Mouse (Mus musculus) layer of hippocampus, postnatal 10 days (tissue): Measurements from ENCODE around the gene Fam189a2. TPM values are rescaled to one million over a fixed set of nuclear protein-coding genes. Genes with fewer than 3 reads are reported as not detected.

Experiments used
- DNase-seq, 2 experiments: peaks; one replicate each; pipeline ENCODE4 v3.0.0; 2021; ENCODE audit warnings: low spot score in 2 of 2
- long read RNA-seq: library from polyadenylated mRNA; stranded (forward); transcript quantifications from one replicate; pipeline ENCODE4 v2.0.0, GENCODE M21; 2023
- total RNA-seq, 2 experiments: library from RNA; stranded (reverse); gene quantifications; 2 replicates each; pipeline ENCODE4 v1.2.3; 2021

The Fam189a2 gene
- 10 to 100 TPM; 12.9 to 14.6 TPM for total RNA-seq
- long read RNA-seq, transcript Fam189a2-201 (11 exons, 2,548 nt): major isoform, 5 of 9 reads
- long read RNA-seq, partial matches to known transcripts: 2 of 9 reads
- long read RNA-seq, other reads (novel, unspliced or antisense): 2 of 9 reads

DNA sequence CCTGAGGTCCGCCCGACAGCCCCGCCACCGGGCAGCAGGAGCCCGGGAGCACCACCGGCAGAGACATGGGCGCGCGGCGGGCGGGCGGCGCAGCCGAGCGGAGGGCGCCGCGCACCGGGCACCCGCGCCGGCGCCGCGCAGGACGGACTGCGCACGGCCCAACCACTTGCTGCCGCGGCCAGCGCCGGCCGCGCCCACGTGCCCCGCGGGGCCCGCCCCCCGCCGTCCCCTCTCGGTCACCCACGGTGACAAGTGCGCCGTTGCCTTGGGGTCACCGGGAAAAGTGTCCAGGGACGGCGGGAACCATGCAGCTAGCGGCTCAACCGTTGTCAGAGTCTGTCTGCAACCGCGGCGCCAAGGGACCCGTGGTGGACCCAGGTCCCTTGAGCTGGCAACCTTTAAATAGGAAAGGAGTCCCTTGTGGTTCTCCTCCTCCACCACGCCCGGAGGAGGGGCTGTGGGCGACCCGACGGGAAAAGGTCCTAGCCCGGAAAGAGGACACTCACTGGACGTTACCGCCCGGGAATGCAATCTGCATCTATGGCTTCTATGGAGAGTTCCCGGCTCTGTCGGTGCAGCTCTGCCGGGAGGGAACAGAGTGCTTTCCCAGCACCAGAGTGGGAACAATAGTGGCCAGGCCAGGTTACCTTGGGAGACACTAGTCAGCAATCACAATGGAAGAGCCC, at the start of gene Fam189a2:
TSS of gene Fam189a2 (minus strand) at position 149 of the 686 bp plus-strand sequence.
- DNase-seq: peak; percentile 19 to 62

DNA sequence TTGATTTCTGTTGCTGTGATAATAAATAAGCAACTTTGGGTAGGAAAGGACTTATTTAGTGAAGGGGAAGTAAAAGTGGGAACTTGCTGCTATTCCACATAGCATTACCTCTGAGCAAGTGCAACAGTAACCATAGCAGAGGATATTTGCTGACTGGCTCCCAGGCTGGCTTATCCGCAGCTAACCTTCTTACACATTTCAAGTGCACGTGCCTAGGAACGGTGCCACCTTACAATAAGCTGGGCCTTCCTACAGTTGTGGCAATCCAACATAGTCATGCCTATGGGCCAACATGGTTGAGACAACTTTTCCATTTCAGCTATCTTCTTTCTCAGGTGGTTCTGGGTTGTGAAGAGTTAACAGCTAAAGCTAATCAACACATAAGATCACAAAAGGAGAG, 46.8 kb upstream of the Fam189a2 start:
- DNase-seq: no peak

DNA sequence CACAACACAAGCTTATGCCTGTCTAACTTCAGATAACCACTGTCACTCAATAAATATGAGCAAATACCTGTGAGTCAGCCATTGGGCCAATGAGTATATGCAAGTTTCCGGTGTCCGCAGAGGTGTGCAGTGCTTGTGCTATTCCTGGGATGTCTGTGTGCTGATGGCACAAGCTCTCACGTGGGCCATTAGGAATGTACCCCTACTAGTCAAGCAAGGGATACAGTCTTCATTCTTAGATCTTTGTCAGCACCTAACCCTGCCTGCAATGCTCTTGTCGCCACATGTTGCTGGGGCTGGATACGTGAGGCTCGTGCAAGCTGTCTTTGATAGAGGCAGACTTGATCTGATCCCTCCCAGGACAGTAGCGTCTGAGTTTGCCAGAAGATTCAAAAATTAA, 45.7 kb upstream of the Fam189a2 start:
- DNase-seq: no peak

DNA sequence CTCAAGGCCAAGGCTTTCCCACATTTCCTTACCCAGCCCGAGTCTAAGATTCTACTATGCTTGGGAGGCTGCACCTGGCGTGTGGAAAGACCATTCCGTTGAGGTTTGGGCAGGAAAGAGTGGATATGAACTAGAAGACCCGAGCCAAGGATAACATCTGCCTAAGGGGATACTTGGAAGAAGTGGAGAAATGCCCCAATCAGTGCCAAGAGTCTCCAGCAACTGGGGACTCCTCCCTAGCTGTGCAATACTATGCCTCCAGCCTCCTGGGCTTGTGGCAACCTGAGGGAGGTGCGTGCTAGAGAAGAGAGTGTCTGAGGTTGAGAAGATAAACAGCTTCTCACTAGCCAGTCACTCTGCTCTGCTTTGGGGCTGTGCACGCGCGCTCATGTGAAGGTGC, 45.1 kb upstream of the Fam189a2 start:
- no peak for DNase-seq

DNA sequence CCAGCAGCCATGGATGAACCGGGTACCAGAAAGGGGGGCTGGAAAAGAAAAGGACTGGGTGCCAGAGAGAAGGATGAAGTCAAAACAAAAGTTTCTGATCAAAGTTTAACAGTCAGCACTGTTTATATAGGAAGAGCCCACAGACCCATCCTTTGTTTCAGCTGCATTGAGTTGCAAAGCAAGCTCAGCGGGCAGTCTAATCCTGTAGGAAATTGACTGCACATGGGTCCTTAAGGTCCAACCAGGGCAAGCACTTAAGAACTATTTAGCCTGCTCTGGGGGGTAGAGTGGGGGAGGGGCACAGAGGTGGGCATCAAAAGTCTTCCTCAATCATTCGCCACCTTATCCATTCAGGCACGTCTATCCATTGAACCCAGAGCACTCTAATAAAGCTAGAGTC, 42.3 kb upstream of the Fam189a2 start:
- no peak for DNase-seq

DNA sequence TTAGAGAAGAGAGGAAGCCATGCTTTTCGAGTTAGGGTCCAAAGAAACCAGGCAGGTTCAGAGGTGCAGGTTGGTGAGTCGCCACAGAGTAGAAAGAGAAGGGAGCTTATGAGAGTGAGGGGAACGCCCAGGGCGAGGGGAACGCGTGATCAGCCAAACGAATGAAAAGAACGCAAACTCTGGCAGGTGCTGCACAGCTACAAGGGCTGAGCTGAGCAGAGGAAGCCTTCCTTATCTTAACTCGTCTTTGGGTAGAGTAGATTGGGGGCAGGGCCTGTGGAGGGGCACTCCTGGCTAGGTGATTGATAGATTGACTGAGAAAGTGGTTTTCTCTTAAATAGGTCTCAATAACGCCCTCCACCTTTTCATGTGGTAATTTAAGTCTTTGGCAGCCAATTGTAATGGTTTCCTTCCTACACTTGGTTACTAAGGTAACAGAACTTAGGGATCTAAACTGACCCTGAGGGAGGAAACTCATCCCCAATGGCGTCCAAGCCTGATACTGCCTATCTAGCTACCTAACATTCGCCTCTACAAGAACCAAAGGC, 33.6 kb upstream of the Fam189a2 start:
- DNase-seq: no peak

DNA sequence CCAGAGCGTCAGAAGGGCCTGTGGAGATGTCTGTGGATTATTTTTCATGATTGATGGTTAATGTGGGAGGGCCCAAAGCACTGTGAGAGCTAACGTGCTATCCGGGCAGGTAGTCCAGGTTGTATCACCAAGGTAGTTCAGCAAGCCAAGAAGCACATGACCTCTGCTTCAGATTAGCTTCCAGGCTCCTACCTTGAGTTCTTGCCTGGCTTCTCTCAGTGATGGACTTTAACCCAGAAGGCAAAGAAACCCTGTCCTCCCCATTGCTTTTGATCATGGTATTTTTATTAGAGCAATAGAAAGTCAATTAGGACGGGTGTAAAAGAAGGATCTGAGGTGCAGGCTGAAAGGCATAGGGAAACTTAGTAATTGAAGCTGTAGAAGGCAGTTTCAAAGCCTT, 32.8 kb upstream of the Fam189a2 start:
- DNase-seq: no peak

DNA sequence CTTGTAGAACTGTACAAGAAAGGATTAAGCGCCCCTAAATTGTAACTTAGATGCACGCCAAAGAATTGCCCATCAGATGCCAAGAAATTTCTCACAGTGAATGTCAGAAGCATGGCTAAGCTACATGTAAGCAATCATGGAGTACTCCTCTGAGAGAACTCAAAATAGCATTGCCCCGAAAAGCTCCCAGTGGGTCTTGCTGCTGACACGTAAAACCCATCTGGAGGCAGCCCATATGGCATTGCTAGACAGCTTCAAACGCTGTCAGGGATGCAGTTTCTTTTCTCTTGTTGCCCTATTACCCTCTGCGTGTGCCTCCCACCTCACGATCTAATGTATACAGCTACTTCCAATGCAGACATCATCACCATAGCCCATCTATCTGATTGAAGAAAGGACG, 28.0 kb upstream of the Fam189a2 start:
- no peak for DNase-seq

DNA sequence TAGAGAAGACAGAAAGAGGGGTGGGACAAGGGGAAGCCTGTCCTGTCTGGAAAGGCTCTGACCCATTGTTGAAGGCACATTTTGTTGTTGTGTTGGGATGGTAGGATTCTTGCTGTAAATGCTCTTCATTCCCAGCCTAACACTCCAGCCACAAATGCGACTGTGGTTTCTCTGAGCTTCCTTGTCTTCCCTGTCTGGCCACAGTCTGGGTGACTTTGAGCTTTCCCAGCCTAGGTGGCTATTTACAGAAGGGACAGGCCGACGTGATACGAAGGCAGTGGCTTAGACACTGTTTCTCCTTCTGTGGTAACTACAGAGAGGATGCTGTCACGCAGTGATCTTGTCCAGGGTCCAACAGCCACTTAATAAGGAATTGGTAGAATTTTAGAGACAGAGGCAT, 27.2 kb upstream of the Fam189a2 start:
- DNase-seq: no peak

DNA sequence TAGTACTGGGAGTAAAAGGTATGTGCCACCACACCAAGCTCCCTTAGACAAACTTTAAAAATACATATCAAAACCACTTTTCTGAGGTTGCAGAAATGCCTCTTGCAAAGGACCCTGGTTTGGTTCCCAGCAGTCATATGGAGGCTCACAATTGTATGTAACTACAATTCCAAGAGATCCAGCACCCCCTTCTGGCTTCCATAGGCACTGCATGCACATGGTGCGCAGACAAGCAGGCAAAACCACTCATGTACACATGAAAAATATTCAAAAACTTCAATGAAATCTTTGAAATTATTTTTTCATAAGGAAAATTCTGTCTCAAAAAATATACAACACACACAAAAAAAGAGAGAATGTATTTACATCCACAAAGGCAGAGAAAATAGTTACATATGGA, 26.1 kb upstream of the Fam189a2 start:
- DNase-seq: no peak

DNA sequence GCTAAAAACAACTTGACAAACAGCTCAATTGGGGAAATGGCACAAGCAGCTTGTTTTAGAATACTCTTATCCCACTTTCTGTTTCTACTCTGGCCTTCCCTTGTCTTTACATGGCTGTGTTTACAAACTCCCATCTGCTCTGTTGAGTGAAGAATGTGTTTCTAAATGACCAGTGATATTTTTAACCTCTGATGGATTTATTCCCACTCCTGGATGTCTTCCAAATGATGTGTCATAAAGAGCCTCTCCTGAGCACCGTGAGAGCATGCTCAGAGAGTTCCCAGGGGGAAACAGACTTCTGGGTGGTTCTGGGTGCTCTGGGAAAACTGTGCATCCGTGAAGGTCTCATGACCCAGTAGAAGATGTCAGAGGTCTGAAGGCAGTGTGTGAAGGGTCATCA, 24.1 kb upstream of the Fam189a2 start:
- no peak for DNase-seq

DNA sequence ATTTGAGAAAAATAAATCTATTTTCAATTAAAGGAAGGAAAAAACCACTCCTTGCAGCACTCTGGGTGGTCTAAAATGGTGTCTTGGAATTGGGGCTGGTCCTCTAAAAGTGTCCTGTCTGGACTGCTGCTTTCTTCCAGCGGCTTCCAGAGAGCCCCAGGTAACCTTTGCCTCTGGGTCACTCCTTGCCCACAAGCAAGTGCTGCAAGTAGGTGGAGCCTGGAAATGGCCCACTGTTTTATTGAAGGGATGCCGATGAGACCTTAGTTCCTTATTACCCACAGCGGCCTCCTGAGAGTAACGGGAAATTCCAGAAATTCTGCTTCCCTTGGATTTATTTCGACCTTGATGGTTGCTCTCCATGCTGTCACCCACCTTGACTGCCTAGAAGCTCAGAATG, 23.4 kb upstream of the Fam189a2 start:
- DNase-seq: no peak

DNA sequence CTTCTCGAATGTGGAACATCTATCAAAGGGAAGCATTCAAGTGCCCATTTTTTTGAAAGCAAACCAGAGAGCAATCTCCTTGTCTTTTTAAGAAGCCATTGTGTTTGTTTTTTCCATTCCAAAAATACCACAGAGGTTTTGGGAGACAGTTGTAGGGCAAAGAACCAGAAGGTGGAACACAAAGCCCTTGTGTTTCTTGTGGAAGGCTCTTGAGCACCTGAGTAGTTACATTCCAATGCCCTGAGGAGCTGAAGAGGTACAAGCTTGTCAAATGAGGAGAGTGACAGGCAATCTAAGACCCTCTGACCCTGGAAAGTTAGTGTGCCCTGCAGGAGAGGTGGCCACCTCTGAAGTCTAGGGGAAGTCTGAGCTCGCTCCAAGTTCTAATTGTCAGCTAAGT, 19.7 kb upstream of the Fam189a2 start:
- DNase-seq: no peak

DNA sequence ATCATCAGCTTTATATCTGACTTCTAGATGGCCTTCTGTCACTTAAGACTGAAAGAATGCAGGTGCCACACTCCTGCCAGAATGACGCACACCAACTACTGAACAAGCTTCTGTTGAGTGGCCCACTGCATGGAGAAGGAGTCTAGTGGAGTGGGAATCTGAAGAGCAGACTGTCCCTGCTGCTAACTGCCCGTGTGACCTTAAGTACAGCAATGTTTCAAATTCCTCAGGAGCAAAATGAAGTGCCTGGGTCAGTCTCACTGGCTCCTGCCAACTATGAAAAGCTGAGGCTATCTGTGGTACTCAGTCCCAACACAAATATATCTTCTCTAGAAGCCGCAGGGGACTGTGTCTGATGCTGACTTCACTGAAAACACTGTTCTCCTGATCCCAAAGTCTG, 18.5 kb upstream of the Fam189a2 start:
- no peak for DNase-seq

DNA sequence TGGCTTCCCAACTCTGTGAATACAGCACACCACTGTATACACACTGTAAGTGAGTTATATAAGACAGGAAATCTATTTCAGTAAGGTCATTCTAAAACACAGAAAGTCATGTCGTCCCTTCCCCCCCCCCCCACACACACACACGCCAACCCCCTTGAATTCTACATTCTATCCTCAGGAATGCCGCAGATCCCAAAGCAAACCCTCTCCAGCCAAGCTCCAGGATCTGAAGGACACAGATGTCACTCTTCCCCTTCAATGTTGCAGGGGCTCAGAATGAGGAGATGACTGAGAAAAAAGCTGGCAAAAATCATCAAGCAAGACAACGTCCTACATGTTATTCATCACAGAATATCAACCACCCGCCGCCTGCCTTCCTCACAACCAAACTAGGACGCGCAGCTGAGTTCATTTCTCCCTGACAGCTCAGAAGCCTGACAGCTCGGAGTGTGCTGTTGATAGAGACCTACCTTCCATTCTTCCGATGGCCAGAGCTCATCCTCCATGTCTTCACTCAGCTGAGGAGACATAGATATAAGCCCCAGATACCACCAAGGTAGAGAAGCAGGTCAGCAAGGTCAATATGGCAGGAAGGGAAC, 15.7 kb upstream of the Fam189a2 start:
- no peak for DNase-seq

DNA sequence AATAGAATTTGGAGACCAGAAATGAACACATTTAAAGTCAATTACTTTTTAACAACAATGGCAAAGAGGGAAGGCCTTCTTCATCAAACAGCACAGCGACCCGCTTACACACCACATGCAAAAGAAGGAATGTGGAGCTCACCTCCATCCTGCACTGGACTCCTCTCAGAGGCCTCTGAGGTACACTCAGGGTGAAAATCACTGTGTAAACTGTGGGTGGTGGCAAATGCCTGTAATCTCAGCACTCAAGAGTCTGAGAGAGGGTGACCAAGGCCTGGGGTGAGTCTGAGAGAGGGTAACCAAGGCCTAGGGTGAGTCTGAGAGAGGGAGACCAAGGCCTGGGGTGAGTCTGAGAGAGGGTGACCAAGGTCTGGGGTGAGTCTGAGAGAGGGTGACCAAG, 11.6 kb upstream of the Fam189a2 start:
- DNase-seq: no peak

DNA sequence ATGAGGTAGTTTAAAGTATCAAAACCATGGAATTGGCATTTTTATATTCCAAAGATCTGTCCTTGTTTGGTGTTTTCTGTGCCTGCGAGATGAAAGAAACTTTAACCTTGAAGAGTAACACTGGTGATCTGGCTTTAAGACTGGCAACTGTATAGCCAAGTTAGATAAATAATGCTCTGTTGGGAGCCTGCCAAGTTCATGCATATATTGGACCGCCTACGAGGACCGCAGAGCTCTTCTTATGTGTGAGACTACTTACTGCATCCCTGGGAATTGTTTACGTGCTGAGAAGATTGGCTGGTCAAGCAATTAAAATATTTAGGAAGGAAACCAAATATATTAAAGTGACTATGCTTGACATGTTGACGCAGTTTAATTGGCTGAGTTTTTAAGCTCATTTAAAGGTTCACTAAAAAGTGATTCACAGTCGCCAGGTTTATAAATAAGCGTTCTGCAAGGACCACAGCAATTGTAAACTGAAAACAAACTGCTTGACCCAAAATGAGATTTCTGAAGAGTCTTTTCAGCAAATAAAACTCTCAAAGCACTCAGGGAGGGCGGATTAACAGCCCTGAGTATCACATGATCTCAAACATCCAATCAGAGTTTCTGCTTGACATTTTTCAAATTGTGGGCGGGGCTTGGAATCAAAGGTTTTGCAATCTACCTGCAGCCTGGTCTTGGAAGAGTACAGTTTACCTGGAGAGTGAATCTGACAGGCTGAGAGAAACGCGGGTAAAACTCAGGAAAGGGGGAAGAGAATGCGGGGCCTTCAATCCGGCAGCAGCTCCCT, 8.4 kb upstream of the Fam189a2 start:
- DNase-seq: no peak

DNA sequence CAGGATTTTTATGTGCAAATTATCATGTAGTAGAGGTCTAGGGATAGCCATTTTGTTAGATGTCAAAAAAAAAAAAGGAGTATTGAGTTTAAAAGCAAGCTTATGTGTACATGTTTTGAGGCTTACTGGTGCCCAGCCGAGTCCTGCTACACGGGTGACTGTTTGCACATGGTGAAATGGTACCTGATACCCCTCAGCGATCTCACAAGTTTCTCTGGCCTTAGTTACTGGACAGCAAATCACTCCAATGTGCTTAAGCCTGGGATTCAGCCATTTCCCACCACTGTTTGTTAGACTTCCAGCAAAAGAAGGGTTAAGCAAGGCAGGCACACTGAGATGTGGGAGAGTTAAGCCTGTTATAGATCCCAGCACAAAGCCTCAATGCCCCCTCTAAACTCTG, 3.5 kb upstream of the Fam189a2 start:
- no peak for DNase-seq

DNA sequence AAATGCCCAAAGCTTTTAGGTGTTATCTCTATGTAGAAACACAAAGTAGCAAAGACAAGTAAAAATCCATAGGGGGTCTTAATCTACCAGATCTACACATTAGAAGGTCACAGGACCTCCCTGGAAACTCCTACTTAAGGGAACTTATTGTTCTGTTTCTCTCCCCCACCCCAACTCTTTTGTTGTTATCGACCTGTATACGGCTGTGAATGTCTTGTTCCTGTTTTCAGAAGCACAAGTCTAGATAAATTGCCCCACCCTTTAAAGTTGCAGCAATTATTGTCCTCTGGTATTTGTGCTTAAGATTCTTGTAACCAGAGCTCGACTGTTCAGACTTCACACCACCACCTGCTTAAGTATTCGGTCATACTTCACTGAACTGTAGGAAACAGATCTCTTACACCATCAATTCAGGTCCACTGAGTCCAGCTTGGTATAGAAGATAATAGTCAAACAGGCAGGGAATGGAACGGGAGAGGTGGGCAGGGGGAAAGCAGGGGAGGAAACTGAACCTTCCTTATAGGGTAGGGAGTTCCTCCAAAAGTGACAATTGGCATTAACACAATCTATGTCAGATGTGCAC, 1.9 kb upstream of the Fam189a2 start:
- DNase-seq: no peak

DNA sequence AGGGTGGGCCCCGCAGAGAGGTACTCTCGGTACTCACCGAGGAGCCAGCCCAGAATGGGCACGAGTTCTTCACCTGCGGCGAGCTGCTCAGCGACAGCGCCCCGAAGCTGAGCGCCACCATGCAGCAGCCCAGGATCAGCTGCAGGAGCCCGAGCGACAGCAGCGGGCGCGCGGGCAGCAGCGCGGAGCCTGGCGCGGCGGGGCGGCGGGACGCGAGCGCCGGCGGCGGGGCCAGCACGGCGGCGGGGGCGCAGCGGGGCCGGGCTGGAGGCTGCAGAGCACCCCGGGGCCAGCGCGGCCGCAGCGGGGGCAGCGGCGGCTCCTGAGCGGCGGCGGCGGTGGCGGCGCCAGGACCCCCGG, 328 bp downstream of the Fam189a2 start:
- peak in 1 of 2 experiments; percentile 35 for DNase-seq

DNA sequence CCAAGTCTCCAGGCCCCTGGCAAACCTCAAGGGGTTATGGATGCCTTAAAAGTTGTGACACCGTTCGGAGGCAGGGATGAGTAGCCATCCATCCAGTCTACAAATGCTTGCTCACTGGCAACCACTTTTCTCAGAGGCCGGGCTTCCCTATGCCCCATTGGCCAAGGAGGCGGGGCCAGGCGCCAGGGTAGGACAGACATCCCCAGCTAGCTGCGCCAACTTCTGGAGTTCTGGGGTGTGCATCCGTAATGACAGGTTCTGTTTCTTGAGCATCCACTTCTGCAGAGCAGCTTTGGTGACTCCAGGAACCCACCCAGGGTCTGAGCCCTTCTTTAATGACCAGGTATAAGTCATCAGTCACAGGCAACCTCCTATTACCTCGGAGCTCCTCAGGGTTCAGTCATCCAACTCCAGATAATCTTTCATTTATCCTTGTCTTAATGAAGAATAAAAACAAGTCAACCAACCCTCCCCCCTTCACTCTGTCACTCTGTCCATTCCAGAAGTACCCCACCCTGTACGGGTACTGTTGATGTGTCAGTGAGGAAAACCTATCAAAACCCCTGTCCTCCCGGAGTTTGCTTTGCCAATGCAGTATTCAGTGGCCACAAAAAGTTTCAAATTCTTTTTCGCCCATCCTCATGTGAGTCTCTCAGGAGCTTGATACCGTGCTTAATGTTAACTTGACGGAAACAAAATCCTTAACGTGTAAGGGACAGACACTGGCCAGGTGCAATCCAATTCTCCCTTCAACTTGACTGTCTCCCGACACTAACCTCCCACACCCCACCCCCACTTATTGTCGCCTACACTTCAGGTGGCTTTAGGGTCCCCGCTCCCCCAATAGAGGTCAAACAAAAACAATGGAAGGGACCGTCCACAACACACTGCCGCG, 956 bp downstream of the Fam189a2 start:
- DNase-seq: peak; percentile 20 to 44
